Mouse (Mus musculus): ENCODE data around the gene Zfp800. TPM values are rescaled to one million over a fixed set of nuclear protein-coding genes. Genes with fewer than 3 reads are reported as not detected.

The Zfp800 gene
- total and polyA plus RNA-seq, 3 experiments = 95.3 to 235 (median 122) TPM

- TF ChIP-seq TAL1 (conservative IDR thresholded peaks at IDR 0.05; ENCODE audit: low read depth, low read length) (no peak), GATA1 (IDR thresholded peaks at IDR 0.05; ENCODE audit: borderline replicate concordance, low read length) (no peak), CTCF (IDR thresholded peaks at IDR 0.05; ENCODE audit: low read depth, low read length) (no peak), GATA2 (IDR thresholded peaks at IDR 0.05; ENCODE audit: borderline replicate concordance, low read depth, low read length) (no peak)
- Histone ChIP-seq H3K4me3 (ENCODE audit: low read depth, low read length) (no peak overlapping the region), H3K27me3 (ENCODE audit: insufficient read depth, low read length) (peaks cover 17% of the 10 kb centered on the region), H3K9me3 (replicated peaks) (no peaks in the 10 kb centered on the region), H3K36me3 (replicated peaks) (no peaks in the 10 kb centered on the region), H3K4me1 (ENCODE audit: insufficient read depth, low read depth, low read length) (no peaks in the 10 kb centered on the region)
- no peak for DNase-seq (ENCODE audit: low spot score)
- ATAC-seq (ENCODE audit: extremely low read depth, insufficient number of reproducible peaks, low FRiP score, poor library complexity, severe bottlenecking) = no peak
Measured at GRCm38 (mm10) chr6:28292810-28293209, 105.0 kb downstream of the Zfp800 start.

- no peak for TF ChIP-seq CTCF (IDR thresholded peaks at IDR 0.05; ENCODE audit: low read depth, low read length)
- no peak for TF ChIP-seq GATA1 (IDR thresholded peaks at IDR 0.05; ENCODE audit: borderline replicate concordance, low read length)
- TF ChIP-seq GATA2 (IDR thresholded peaks at IDR 0.05; ENCODE audit: borderline replicate concordance, low read depth, low read length) = no peak
- TF ChIP-seq POLR2AphosphoS5 (IDR thresholded peaks at IDR 0.05; ENCODE audit: insufficient replicate concordance, low read depth, low read length) = no peak
- no peak for TF ChIP-seq TAL1 (conservative IDR thresholded peaks at IDR 0.05; ENCODE audit: low read depth, low read length)
- DNase-seq (ENCODE audit: low spot score) = no peak
- H3K27me3 ChIP-seq (ENCODE audit: insufficient read depth, low read length) = peaks cover 32% of the 10 kb centered on the region
- ATAC-seq (ENCODE audit: extremely low read depth, insufficient number of reproducible peaks, low FRiP score, poor library complexity, severe bottlenecking) = no peak
- H3K36me3 ChIP-seq (replicated peaks) = no peaks in the 10 kb centered on the region
- no peak overlapping the region for H3K4me3 ChIP-seq (ENCODE audit: low read depth, low read length)
- no peaks in the 10 kb centered on the region for H3K4me1 ChIP-seq (ENCODE audit: insufficient read depth, low read depth, low read length)
- no peaks in the 10 kb centered on the region for H3K9me3 ChIP-seq (replicated peaks)
Measured at GRCm38 (mm10) chr6:28279886-28280285, 117.9 kb downstream of the Zfp800 start.

- Histone ChIP-seq H3K27me3 (ENCODE audit: insufficient read depth, low read length) (peaks cover 2% of the 10 kb centered on the region), H3K9me3 (replicated peaks) (no peaks in the 10 kb centered on the region), H3K4me1 (ENCODE audit: insufficient read depth, low read depth, low read length) (peaks cover 28% of the 10 kb centered on the region), H3K36me3 (replicated peaks) (peaks cover 24% of the 10 kb centered on the region), H3K4me3 (ENCODE audit: low read depth, low read length) (peak overlapping the region; percentile 93)
- ATAC-seq (ENCODE audit: extremely low read depth, insufficient number of reproducible peaks, low FRiP score, poor library complexity, severe bottlenecking) (no peak), DNase-seq (ENCODE audit: low spot score) (no peak)
- TF ChIP-seq CTCF (IDR thresholded peaks at IDR 0.05; ENCODE audit: low read depth, low read length) (no peak), GATA2 (IDR thresholded peaks at IDR 0.05; ENCODE audit: borderline replicate concordance, low read depth, low read length) (no peak)
Measured at GRCm38 (mm10) chr6:28262198-28262621, 135.6 kb downstream of the Zfp800 start.

GRCm38 (mm10) chr6:28261307-28262197, 136.3 kb downstream of the Zfp800 start:
- ATAC-seq (ENCODE audit: extremely low read depth, insufficient number of reproducible peaks, low FRiP score, poor library complexity, severe bottlenecking) = peak; percentile 79

GRCm38 (mm10) chr6:28260425-28261191, 137.2 kb downstream of the Zfp800 start:
- Histone ChIP-seq H3K4me3 (ENCODE audit: low read depth, low read length) (peak overlapping the region; percentile 93), H3K9me3 (replicated peaks) (no peaks in the 10 kb centered on the region), H3K27me3 (ENCODE audit: insufficient read depth, low read length) (no peaks in the 10 kb centered on the region), H3K36me3 (replicated peaks) (peaks cover 33% of the 10 kb centered on the region), H3K4me1 (ENCODE audit: insufficient read depth, low read depth, low read length) (peaks cover 38% of the 10 kb centered on the region)
- TF ChIP-seq CTCF (IDR thresholded peaks at IDR 0.05; ENCODE audit: low read depth, low read length) (no peak), TAL1 (conservative IDR thresholded peaks at IDR 0.05; ENCODE audit: low read depth, low read length) (no peak), GATA1 (IDR thresholded peaks at IDR 0.05; ENCODE audit: borderline replicate concordance, low read length) (no peak)
- ATAC-seq (ENCODE audit: extremely low read depth, insufficient number of reproducible peaks, low FRiP score, poor library complexity, severe bottlenecking) = no peak
- DNase-seq (ENCODE audit: low spot score) = peak; percentile 14

More at GRCm38 (mm10) chr6:28261307-28262197, 136.3 kb downstream of the Zfp800 start:
- no peak for TF ChIP-seq CTCF (IDR thresholded peaks at IDR 0.05; ENCODE audit: low read depth, low read length)
- TF ChIP-seq GATA1 (IDR thresholded peaks at IDR 0.05; ENCODE audit: borderline replicate concordance, low read length) = no peak
- no peak for TF ChIP-seq POLR2AphosphoS5 (IDR thresholded peaks at IDR 0.05; ENCODE audit: insufficient replicate concordance, low read depth, low read length)
- no peak for TF ChIP-seq TAL1 (conservative IDR thresholded peaks at IDR 0.05; ENCODE audit: low read depth, low read length)
- DNase-seq (ENCODE audit: low spot score) = peak; percentile 98
- no peaks in the 10 kb centered on the region for H3K9me3 ChIP-seq (replicated peaks)
- H3K36me3 ChIP-seq (replicated peaks) = peaks cover 26% of the 10 kb centered on the region
- H3K4me1 ChIP-seq (ENCODE audit: insufficient read depth, low read depth, low read length) = peaks cover 33% of the 10 kb centered on the region
- H3K4me3 ChIP-seq (ENCODE audit: low read depth, low read length) = peak overlapping the region; percentile 93
- H3K27me3 ChIP-seq (ENCODE audit: insufficient read depth, low read length) = no peaks in the 10 kb centered on the region

- Histone ChIP-seq H3K4me3 (ENCODE audit: low read depth, low read length) (peak overlapping the region; percentile 93), H3K9me3 (replicated peaks) (no peaks in the 10 kb centered on the region), H3K27me3 (ENCODE audit: insufficient read depth, low read length) (no peaks in the 10 kb centered on the region), H3K36me3 (replicated peaks) (peaks cover 41% of the 10 kb centered on the region), H3K4me1 (ENCODE audit: insufficient read depth, low read depth, low read length) (peaks cover 46% of the 10 kb centered on the region)
- DNase-seq (ENCODE audit: low spot score) (no peak), ATAC-seq (ENCODE audit: extremely low read depth, insufficient number of reproducible peaks, low FRiP score, poor library complexity, severe bottlenecking) (no peak)
- TF ChIP-seq CTCF (IDR thresholded peaks at IDR 0.05; ENCODE audit: low read depth, low read length) (no peak), GATA2 (IDR thresholded peaks at IDR 0.05; ENCODE audit: borderline replicate concordance, low read depth, low read length) (no peak), TAL1 (conservative IDR thresholded peaks at IDR 0.05; ENCODE audit: low read depth, low read length) (no peak), GATA1 (IDR thresholded peaks at IDR 0.05; ENCODE audit: borderline replicate concordance, low read length) (no peak), POLR2AphosphoS5 (IDR thresholded peaks at IDR 0.05; ENCODE audit: insufficient replicate concordance, low read depth, low read length) (no peak)
Measured at GRCm38 (mm10) chr6:28259750-28260149, 138.1 kb downstream of the Zfp800 start.
